Mouse (Mus musculus) urinary bladder, postnatal 0 days (tissue): Measurements from ENCODE around the gene Rmdn2. TPM values are rescaled to one million over a fixed set of nuclear protein-coding genes. Genes with fewer than 3 reads are reported as not detected.

Experiments
- polyA plus RNA-seq: library from polyadenylated mRNA; unstranded; fragments of >200 nt; fragmentation: Nextera tagmentation; extraction: Ambion mirVana; gene quantifications from 2 replicates; pipeline ENCODE4 v1.2.1, GENCODE M21; 2015

The Rmdn2 gene
- polyA plus RNA-seq = 11.5 and 11.7 TPM in 2 replicates

GRCm38 (mm10) chr17:79611545-79611944 is at the start of gene Rmdn2:
TSS of gene Rmdn2 (plus strand) at chr17:79611863.

GRCm38 (mm10) chr17:79714931-79715637 is 103.4 kb downstream of the Rmdn2 start, which contains the start of gene Cyp1b1:
TSS of gene Cyp1b1 (minus strand) at chr17:79715061.

Other genes with a start within 250 kb of the Rmdn2 start
- gene Cyp1b1, start 103.2 kb downstream of the Rmdn2 start, polyA plus RNA-seq = 7.3 and 9.3 TPM in 2 replicates